In the genomic region with DNA sequence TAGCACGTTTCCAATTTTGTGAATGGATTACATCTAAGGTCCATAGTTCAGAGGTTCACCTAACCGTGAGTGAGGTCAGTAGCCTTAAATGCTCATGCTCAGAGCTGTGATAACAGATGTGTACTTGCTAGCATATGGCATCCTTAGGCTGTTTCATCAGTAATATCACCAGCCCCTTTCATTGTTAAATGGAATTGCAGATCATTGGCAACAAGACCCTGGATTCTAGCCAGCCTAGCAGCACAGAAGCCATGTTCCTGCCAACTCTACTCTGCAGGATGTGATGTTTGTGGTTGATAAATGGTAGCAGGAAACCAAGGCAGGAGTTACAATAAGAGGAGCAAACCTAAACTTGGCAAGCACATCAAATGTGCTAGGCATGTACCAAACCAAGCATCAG, we compare ENCODE assay signal across 8 mouse cellular contexts.
DNase-seq lines count a peak whose midpoint lies in the region; ATAC-seq and TF ChIP-seq lines count a peak whose summit lies in the region.
"Had no signal": no experiment of that assay in that cellular context is flagged by ENCODE, and none has a peak within 500 bp of the region (broad histone marks: within the 10 kb centered on the region; RNA-seq: fewer than 3 reads in every experiment).

No protein-coding gene starts in this region.

- no peaks in the 10 kb centered on the region for H3K27me3 ChIP-seq in lung, postnatal 0 days (replicated peaks; ENCODE audit: insufficient read depth, low read length)

- ATAC-seq in lung, postnatal 0 days = peak; percentile 49

- peak; percentile 15 for DNase-seq in kidney, adult 11 months
- DNase-seq in kidney, adult 18-20 months = no peak
- peak; percentile 87 for DNase-seq in cerebellum, postnatal 10 days
- peak; percentile 39 for DNase-seq in heart, postnatal 4 days
- DNase-seq in lung, postnatal 0 days (ENCODE audit: low spot score) = peak; percentile 48
- DNase-seq in retina, postnatal 1 day = no peak
- DNase-seq in spleen, postnatal 36 days (ENCODE audit: low spot score in 2 of 2) = no peak
- DNase-seq: thymus, postnatal 36 days had no signal

- no peak for TF ChIP-seq CTCF in lung, postnatal 0 days (IDR thresholded peaks at IDR 0.05)

- no peak overlapping the region for H3K9ac ChIP-seq in lung, postnatal 0 days (replicated peaks; ENCODE audit: low read depth)

- H3K4me1 ChIP-seq in lung, postnatal 0 days (ENCODE audit: insufficient read depth, low read depth, low read length) = no peaks in the 10 kb centered on the region

- no peak overlapping the region for H3K4me2 ChIP-seq in lung, postnatal 0 days (replicated peaks; ENCODE audit: low read depth, low read length)

- 39% methylated on average over 2 of the region's 2 CpGs for WGBS in lung, postnatal 0 days

- H3K27ac ChIP-seq in lung, postnatal 0 days (ENCODE audit: low read length) = no peak overlapping the region

- H3K36me3 ChIP-seq in lung, postnatal 0 days (ENCODE audit: insufficient read depth, low read length) = no peaks in the 10 kb centered on the region

- H3K9me3 ChIP-seq in lung, postnatal 0 days (ENCODE audit: low read length) = no peaks in the 10 kb centered on the region

- peak; percentile 27; the same call in 1 of the 2 replicates for TF ChIP-seq EP300 in lung, postnatal 0 days (IDR thresholded peaks at IDR 0.05)

- no peak overlapping the region for H3K4me3 ChIP-seq in lung, postnatal 0 days (ENCODE audit: low read depth, low read length)

Comparison
In these comparisons a context has a peak if more than half of its experiments do, and no peak if none do; other contexts are left out.
1. DNase-seq: peak in kidney, adult 11 months (single experiment), cerebellum, postnatal 10 days (2 of 2), heart, postnatal 4 days (single experiment) and lung, postnatal 0 days (single experiment); none in kidney, adult 18-20 months (single experiment), retina, postnatal 1 day (single experiment) and spleen, postnatal 36 days (0 of 2).